Mouse (Mus musculus) bone marrow, adult 2 months (tissue): ENCODE data around the gene Cfd.

ENCODE experiments used
- CTCF ChIP-seq: fragments of 200-500 bp; IDR thresholded peaks from 2 replicates; pipeline ENCODE4 v1.5.1; 2011; ENCODE audit warnings: low read length, control low read depth; ENCODE audit not compliant: control insufficient read depth, insufficient read depth
- POLR2A ChIP-seq: fragments of 200-500 bp; IDR thresholded peaks from 2 replicates; pipeline ENCODE4 v1.6.1; 2011; ENCODE audit warnings: low read depth, mild to moderate bottlenecking, control low read depth, low read length, borderline replicate concordance; ENCODE audit not compliant: control insufficient read depth

DNA sequence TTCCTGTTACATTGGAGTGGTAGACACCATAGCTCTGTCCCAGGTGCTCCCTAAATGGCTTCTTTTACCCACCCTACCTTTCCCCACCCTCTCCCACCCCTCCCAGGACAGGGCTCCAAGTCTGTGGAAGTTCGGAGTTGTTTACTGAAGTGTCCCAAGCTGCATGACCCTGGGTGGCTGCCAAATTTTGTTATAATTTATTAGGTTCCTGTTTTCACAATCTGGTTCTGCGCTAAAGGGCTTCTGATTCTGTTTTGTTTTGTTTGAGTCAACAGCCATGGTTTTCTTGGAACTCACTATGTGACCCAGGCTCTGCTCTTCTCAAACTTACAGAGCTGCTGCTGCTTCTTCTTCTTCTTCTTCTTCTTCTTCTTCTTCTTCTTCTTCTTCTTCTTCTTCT lies 1.3 kb upstream of the Cfd start:
- TF ChIP-seq POLR2A (no peak), CTCF (no peak)
